Mouse (Mus musculus): ENCODE data around the gene Ctrl.

GRCm38 (mm10) chr8:105930602-105931001 is 3.1 kb downstream of the Ctrl start:
- TF ChIP-seq CTCF (IDR thresholded peaks at IDR 0.05; ENCODE audit: insufficient read depth, low read depth, low read length) (peak; percentile 83), POLR2A (IDR thresholded peaks at IDR 0.05; ENCODE audit: insufficient read depth, low read depth, low read length) (no peak)

Measured in olfactory bulb, adult 2 months (tissue).